ENCODE assay signal across 17 mouse cellular contexts in genomic region chr7:29236593-29236992, GRCm38 (mm10). TPM values are rescaled to one million over a fixed set of nuclear protein-coding genes. Genes with fewer than 3 reads are reported as not detected.
"Had no signal": no experiment of that assay in that cellular context is flagged by ENCODE, and none has a peak within 500 bp of the region (broad histone marks: within the 10 kb centered on the region; RNA-seq: fewer than 3 reads in every experiment).

No protein-coding gene starts in this region.

- H3K4me2 ChIP-seq: lung, embryonic 15.5 days; midbrain, embryonic 12.5 days; neural tube, embryonic 12.5 days; stomach, embryonic 15.5 days had no signal

- H3K27ac ChIP-seq: lung, embryonic 15.5 days; midbrain, embryonic 12.5 days; neural tube, embryonic 12.5 days; stomach, embryonic 15.5 days; stomach, postnatal 0 days had no signal

- H3K36me3 ChIP-seq: lung, embryonic 15.5 days; midbrain, embryonic 12.5 days; neural tube, embryonic 12.5 days; stomach, embryonic 15.5 days had no signal

- ATAC-seq: lung, postnatal 0 days; midbrain, embryonic 16.5 days had no signal

- H3K9me3 ChIP-seq: lung, embryonic 15.5 days; midbrain, embryonic 12.5 days; neural tube, embryonic 12.5 days; stomach, embryonic 15.5 days had no signal

- DNase-seq: lung, adult 2 months; lung, postnatal 14 days; lung, postnatal 36 days; midbrain, embryonic 14.5 days; right cerebral cortex, postnatal 14 days; thymus, adult 2 months; thymus, postnatal 25 days; thymus, postnatal 4 days had no signal

- H3K27me3 ChIP-seq: lung, embryonic 15.5 days had no signal

- H3K9ac ChIP-seq: lung, embryonic 15.5 days; midbrain, embryonic 12.5 days; neural tube, embryonic 12.5 days; stomach, embryonic 15.5 days had no signal

- H3K4me3 ChIP-seq: lung, embryonic 15.5 days; midbrain, embryonic 12.5 days; neural tube, embryonic 12.5 days; stomach, embryonic 15.5 days had no signal

RNA-seq across cellular contexts. Expression of gene 2200002D01Rik, which starts 11.7 kb away (rescaled TPM):
- total RNA-seq: monocyte, adult 5-6 weeks had no signal
- polyA plus RNA-seq: macrophage had no signal

RNA-seq across cellular contexts. Expression of gene Catsperg1, which starts 22.8 kb away (rescaled TPM):
- total RNA-seq: monocyte, adult 5-6 weeks had no signal
